Mouse (Mus musculus) induced T-regulatory cell, adult 2 months (primary cell): Measurements from ENCODE around the gene Sp100.
"Not testable (repeated sequence)": the region's sequence is repeated elsewhere in the genome, so short reads cannot be mapped to it uniquely, and the experiment has no call there.

Experiments
- DNase-seq: peaks from one replicate; pipeline ENCODE4 v3.0.0-alpha.2; 2012; ENCODE audit warnings: low read depth

Sp100 gene

DNA sequence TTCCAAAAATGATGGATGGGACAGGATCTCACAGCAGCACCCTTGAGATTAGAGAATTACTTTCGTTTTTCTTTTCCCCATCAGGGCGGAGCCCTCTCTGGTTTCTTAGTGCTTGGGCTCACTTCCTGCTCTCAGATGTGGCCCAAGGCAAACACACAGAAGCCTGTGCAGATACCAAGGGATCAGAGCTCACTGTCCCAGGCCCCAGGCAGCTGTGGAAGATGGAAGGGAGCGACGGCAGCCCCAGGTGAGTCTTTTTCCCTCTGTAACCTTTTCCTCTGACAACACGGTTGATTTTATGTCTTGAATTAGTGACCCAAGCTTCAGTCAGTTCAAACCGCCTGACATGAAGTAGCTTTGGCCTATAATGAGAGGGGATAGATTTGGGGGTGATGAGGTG is at the start of gene Sp100:
Gene Sp100, plus strand, starts transcription at position 108 of the 400 bp plus-strand sequence.
- DNase-seq, result peak; percentile 69

DNA sequence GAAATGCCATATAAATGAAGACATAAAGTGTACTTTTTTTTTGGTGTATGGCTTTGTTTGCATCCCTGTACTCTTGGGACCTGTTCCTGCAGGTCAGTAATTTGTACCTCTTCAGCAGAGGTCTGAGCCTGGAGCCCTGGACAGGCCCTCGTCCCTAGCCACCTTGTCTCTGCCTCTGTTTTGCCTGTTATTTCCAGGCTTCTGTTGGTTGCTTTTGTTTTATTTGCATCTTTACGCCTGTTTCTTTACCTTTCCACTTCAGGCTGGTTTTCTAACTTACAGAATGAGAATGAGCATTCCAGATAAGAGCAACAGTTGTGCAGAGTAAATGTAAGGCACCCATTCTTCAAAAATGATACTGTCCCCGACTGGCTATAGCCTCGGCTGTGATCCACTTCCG is 49.7 kb upstream of the Sp100 start, which contains the start of gene Sp140:
Gene Sp140, plus strand, starts transcription at position 301 of the 400 bp plus-strand sequence.
- DNase-seq, result not testable (repeated sequence)

DNA sequence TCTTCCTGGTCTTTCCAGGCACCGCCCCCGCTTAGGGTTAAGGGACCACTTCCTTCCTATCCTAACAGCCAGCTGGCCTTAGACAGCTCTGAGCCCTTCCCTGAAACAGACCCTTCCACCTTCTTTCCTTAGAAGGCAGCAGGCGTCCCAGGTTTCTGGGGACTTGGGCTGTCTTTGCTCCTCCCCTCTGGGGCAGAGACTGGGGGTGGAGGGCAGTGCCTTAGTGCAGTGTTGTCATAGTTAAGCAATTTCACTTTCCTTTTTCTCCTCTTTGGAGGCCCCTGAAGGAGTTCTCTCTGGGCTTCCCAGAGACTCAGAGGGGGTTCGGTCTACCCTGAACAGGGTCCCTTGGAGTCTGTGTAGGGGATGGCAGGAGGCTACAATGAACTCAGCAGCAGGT is 49.0 kb upstream of the Sp100 start:
- peak; percentile 63 for DNase-seq

DNA sequence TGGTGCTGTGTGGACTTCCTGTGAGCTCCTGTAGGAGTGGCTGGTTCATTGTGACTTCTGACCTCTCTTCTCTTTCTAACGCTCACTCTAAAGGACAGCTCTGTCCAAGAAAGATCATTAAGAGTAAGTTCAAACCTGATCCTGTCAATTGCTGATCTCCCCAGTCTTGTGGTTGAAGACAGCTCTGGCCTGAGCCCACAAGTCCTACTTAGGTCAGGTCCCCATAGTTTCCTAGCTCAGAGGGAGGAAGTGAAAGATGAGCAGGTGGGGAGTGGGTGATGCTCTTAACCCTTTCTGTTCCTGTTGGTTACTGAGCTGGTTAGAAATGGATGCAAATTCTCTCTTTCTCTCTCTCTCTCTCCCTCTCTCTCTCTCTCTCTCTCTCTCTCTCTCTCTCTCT is 45.4 kb upstream of the Sp100 start:
- not testable (repeated sequence) for DNase-seq

DNA sequence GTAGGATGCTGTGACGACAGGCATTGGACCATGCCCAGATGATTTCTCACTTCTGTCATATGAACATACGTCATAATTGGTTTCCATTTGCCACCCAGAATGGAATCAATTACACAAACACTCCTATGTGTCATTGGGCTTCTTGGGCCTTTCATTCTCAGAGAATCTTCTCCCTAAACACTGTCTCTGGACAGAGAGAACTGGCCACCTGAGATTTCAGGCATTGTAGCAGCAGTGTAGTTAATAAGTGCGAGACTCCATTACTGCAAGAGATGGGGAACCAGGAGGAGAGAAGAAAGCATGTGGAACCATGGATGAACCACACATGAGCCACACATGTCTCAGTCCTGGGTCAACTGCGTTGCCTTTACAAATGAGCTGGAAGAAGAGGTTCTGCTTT is 41.4 kb upstream of the Sp100 start:
- DNase-seq, result not testable (repeated sequence)

DNA sequence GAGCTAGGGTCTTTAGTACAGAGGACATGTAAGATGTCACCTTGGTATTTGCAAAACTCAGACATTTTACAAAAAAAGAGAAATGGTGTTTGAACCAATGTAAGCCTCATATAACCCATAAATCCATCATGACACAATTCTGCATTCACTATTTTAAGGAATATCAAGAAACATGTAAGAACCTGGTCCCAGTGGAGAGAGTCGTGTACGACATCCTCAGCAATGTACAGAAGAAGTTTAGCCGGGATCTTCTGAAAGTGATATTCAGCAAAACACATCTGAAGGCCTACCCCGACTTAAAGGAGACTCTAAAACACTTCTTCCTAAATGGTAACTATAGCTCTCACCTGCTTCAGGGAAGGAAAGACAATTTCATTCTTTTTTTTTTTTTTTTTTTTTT is 39.2 kb upstream of the Sp100 start:
- DNase-seq, result not testable (repeated sequence)

DNA sequence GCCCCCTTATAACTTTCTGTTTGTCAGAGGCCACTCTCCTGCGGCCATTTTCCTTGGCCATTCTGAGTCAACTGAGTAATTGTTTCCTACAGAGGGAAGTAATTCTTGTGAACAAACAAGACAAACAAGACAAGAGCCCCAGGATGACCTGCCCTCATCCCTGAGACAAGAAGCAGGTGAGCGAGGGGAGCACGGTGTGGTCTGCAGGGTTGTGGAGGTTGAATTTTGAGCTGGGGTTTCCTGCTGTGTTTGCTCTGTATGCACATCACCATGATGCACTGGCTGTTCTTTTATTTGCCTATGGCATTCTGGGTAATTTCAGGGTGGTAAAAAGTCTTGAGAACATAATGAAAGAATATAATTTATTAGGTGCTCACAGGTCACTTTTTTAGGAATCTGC is 34.7 kb upstream of the Sp100 start:
- not testable (repeated sequence) for DNase-seq

DNA sequence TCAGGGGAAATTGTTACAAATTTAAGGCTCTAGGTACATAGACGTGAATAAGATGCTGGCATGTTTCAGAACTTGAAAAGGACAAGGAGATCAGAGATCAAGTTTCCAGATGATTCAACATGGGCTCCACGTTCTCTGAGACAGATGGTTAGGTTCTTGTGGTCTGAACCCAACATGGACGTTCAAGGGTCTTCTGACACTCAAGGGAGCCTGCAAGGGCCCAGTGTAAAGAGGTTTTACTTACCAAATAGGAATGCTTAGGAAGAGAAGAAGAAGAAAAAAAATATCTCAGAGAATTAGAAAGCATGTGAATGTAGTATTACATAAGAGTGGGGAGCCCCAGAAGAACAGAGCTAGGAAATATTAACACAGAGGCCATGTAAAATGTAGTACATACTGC is 34.0 kb upstream of the Sp100 start:
- DNase-seq, result not testable (repeated sequence)

DNA sequence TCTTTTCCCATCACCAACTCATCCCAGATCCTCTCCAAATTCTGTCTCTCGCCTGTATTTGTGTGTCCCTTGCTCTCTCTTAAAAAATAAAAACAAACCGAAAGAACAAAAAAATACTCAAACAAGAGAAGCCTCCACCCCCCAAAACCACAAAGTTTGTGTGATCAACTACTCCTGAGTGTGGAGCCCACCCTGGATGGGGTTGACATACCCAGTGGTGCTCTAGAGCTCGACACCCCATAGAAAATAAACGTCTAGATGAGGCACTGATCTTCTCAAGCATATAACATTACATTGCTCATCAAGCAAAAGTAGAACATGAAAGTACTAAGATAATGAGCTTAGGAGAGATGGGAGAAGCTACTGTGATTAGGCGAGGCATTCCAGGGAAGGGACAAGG is 32.6 kb upstream of the Sp100 start:
- not testable (repeated sequence) for DNase-seq

DNA sequence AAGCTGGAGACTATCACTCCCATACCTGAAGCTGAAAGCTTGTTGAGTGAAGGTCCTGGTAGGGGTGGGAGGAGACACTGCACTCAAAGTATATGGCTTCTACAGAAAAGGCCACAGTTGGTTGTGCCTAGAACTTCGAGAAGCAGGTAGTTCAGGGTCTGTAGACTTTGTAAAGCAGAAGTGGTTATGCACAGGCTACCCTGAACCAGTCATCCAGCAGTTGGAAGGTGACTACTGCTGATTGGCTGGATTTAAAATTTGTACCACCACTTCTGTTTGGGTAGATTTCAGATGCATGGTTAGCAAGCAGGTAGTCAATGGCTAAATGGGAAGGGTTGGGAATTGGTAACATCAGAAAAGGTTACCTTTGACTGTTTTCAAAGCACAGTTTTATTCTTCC is 31.1 kb upstream of the Sp100 start:
- DNase-seq, result not testable (repeated sequence)

DNA sequence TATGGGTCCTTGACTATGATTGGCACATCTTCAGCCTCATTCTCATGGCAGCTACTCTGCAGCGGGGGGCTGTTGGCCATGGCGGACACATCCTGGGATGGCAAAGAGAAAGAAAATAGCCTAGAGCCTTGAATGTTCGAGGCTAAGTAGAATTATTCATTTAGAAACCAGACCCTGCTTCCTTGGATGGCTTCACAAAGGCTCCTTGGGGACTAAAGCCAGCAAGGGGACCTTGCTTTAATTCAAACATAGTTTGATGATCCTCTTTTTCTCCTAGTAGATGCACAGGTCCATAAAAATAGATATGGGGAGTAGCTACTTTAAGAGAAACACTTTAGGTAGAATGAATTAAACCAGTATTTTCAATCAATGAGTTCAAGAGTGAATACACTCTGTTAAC is 12.9 kb upstream of the Sp100 start:
- DNase-seq, result not testable (repeated sequence)

DNA sequence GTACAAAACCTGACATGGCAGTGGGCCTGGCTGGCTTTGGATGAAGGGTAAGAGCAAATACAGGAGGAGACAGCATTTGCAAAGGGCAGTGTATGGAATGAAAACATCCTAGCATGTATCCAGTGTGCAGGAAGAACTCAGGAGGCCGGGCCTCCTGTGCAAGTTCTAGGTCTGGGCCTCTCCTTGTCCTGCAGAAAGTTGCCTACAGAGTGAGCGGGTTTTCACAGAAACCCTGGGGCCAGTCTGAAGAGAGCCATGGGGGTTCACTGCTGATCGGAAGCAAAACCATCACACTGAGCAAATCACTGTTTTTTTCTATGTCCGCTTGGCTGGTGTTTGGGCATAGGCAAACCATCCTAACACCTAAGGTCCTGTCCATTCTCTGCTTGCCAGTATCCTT is 11.6 kb upstream of the Sp100 start:
- DNase-seq, result not testable (repeated sequence)

DNA sequence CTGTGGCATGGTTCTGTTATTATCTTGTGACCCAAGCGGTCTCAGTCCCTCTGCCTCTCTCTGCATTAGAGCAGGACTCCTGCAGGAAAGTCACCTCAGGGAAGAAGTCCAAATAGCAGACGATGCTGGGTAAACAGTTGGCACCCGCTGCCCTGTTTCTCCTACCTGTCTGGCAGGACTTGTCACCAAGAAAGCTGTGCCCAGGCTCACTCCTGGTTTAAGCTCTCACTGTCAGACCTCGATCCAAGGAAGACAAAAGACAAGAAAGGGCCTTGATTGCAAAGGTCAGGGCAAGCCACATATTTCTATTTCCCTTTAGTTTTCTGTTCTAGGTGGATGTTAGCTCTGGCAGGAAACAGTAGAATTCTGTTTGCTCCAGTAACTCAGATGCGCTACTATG is 736 bp downstream of the Sp100 start:
- not testable (repeated sequence) for DNase-seq

DNA sequence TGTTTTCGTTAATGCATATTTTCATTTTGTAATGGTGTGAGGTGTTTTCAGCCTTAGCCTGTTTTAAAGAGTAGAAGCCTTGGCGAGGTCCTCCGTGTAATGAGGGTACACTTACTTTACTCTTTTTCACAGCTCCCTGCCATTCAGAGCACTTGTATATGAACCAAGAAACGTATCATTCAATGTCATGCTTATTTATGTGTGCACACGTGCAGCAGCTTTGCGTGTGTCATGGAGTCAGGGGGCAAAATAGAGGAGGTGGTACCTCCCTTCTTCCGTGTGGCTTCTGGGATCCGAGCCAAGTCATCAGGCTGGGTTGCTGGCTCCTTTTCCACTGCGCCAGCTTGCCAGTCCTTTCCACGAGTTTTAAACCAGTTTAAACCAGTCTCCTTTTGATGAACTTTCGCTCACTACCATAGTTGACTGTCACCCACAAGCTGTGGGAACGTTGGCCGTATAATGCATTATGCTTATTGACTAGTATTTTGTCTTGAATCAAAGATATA is 2.0 kb downstream of the Sp100 start:
- DNase-seq, result peak; percentile 48

DNA sequence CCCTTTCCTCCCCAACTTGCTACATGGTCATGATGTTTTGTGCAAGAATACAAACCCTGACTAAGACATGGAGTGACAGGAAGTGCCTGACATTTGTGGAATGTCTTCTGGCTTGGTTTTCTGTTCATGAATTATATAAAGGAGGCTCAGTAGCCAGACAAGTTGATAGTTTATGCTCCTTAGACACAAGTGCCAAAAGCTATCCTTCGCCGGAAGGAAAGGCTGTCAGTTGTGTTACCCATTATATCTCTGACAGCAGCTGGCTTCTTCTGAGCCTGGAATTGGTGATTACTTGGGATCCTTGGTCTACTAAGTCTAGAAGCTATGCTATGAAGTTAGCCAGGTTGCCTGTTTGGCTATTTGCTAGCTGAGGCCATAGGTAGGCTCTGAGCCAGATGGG is 7.4 kb downstream of the Sp100 start:
- not testable (repeated sequence) for DNase-seq

DNA sequence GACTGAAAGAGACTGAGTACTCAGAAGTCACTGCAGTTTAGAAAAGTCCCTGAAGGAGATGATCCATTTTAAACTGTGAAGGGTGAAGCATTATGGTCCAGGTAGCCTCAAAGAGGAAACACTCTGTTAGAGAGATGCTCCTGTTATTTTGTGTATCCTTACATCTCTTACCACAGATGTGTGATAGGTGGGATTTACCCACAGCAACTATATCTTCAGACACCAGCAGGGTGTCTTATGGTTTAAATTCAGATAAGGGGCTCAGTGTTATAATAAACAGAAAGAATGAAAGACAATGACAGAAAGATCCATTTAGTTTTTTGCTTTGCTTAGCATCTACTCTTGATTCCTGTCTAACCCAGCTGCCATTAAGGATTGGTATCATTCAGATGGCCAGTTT is 14.5 kb downstream of the Sp100 start:
- DNase-seq, result no peak

DNA sequence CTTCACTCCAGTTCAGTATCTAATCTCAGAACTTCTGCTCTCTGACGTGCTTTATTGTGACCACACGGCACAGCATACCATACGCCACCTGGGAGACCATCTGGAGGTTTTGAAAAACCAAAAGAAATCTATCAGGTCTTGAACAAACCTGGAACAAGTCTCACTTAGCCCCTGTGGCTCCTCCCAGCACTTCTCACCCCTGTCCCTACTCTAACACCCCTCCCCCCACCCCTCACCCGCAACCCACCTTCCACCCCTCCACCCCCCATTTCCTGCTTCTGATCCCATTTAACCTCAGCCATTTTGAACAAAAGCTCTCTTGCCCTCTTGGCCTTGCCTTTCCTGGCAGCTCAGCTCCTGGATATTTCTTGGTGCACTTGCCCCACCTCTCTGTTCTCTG is 30.4 kb downstream of the Sp100 start:
- DNase-seq, result no peak

DNA sequence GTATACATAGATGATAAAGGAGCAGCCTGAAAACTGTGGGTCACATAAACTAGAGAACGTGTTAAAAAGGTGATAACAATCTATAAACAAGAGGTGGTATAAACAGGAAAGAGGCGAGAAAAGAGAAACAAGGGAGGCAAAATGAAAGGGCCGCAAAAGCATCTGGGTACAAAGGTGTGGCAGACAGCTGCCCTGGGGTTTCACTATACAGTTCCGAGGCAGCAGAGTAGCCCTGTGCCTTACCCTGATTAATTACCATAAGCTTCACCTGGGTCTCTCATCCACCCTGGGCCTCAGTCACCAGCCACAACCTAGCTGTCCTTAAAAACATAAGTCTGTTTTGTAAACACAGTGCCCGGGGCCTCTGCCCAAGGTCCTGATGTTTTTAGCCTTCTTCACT is 36.9 kb downstream of the Sp100 start:
- peak; percentile 81 for DNase-seq

DNA sequence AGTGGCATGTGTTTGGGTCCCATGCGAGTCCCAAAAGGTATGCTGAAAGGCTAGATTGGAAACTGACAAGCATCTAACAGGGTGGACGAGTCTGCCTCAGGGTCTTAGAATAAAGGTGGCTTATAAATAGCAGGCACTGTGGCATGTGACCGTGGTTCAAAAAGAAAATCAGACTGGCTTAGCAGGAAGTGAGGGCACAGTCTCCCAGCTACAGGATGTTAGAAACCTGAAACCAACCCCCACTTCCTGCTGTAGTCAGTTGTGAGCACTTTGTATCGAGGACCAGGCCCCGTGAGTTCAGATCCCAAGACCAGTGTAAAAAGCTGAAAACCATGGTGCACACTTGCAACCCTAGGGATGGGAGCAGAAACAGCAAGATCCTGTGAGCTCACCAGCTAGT is 37.6 kb downstream of the Sp100 start:
- DNase-seq, result peak; percentile 88

DNA sequence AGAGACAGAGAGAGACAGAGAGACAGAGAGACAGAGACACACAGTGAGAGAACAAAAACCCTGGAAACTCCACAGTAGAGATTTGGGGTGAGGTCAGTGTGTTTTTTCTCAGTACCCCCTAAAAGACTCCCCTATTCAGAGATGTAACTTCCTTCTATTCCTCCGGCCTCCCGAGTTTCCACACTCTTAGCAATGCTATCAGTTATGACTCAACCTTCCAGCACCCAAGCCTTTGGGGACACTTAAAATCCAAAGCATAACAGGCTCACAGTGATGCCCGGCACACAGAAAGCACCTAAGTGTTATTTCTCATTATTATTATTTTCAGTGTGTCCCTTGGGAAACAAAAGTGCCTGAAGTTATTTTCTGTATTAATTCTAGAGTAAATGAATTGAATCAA is 40.8 kb downstream of the Sp100 start:
- DNase-seq, result no peak

DNA sequence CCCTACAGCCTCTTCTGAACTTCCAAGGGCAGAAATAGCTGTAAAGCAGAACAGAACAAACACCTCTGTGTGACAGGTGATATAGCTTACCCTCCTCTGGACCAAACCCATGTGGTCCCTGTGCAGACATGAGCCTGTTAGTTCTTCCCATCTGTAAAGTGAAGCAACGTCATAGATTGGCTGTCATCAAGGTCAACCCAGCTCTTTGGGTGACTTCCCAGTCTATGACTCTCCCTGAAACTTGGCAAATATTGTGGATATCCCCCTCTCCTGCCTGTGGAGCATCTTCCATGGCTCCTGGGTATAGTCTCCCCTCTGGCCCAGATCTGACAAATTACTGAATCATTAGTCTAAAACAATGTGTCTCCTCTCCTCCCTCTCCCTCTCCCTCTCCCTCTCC is 42.5 kb downstream of the Sp100 start:
- DNase-seq, result no peak

DNA sequence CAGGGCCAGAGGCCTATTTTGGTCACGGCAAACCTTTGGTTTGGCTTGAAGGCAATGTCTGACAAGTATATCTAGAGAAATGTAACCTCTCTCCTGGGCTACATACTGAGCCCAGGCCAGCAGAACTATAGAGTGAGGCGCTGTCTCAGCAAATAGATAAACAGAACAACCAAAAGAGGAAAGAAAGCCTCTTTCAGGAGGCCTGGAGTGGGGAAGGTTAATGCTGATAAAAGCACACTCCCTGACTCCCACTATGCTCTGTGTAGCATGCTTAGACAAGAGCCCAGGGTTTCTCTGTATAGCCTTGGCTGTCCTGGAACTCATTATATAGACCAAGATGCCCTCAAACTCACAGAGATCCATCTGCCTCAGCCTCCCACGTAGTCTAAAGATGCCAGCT is 43.5 kb downstream of the Sp100 start:
- no peak for DNase-seq

DNA sequence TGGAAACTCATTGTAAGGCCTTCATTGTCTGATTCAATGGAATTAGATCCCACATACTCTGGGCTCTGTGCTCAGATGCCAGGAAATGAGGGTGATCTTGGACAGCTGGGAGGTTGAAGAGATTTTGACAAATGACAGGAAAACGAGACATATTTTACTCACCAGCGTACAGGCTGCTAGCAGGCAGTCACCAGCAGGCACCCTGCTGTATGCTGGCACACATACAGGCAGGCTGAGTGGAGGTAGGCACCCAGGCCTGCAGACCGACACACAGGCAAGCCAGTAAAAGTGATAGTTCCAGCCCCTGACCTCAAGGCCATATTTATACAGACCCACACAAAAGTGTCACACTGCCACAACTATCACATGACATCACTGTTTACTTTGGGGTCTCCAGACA is 45.9 kb downstream of the Sp100 start:
- DNase-seq, result no peak

DNA sequence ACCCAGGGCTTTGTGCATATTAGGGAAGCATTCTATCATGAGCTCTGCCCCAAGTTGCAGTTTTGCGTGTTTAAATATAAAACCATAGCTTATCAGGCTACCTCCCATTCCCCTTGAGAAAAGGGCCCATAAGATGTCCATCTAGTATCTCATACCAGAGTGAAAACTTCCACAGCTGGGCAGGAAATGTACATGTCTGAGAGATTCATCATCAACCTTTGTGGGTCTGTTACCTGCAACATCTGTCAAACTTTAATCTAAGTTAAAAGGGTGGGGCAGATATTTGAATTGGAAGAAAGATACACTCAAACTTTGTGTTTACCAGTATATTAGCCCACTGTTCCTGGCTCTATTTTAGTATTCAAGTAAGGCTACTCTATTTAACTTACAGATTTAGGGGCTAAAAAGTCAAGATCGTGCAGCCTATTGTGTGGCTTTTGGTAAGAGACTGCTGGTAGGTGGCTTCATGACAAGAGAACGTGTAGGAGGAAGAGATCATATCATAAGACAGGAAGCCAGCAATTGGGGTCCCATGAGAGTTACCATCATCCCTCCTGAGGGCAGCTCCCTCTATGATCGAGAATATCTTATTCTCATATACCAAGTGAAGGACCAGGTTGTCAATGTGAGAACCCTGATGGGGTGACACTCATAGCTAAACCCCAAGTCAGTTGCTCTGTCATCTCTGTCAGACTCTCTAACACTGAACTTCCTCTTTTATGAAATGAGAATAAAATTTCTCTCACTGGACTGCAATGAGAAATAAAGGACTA is 48.1 kb downstream of the Sp100 start:
- DNase-seq, result peak; percentile 64
